Mouse (Mus musculus): ENCODE results near the gene Lrrc72.

DNA sequence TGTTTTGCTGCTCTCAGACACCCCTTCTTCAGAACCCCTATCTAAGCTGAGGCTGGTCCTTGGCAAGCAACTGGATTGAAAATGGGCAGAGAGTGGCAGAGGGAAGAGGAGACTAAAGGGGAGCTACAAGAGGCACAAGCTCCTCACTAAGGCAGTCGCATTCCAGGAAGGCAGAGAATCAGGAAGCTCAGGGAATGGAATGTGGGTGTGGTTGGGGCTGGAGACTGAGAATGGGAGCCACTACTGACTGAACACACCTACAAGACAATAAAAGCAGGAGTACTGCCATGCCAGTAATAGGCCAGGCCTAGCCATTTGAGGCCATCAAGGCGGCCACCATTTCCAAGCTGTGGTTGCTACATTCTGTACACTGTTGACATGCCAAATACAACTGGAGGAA is 21.8 kb downstream of the Lrrc72 start:
- no peak for TF ChIP-seq POLR2A (IDR thresholded peaks at IDR 0.05; ENCODE audit: low read depth, low read length)
- TF ChIP-seq PAX5 (IDR thresholded peaks at IDR 0.05; ENCODE audit: low read length) = no peak
- TF ChIP-seq TCF12 (IDR thresholded peaks at IDR 0.05; ENCODE audit: low read depth, low read length) = no peak
- no peak for TF ChIP-seq CTCF (conservative IDR thresholded peaks at IDR 0.05 in 1 of 2, IDR thresholded peaks at IDR 0.05 in 1 of 2; ENCODE audit: low read depth in 2 of 2, low read length in 2 of 2)
- TF ChIP-seq USF2 (conservative IDR thresholded peaks at IDR 0.05; ENCODE audit: low read depth, low read length) = no peak
- no peak for TF ChIP-seq RCOR1 (conservative IDR thresholded peaks at IDR 0.05; ENCODE audit: low read depth, low read length)
- TF ChIP-seq NELFE (IDR thresholded peaks at IDR 0.05; ENCODE audit: low read depth, low read length) = no peak
- TF ChIP-seq BHLHE40 (IDR thresholded peaks at IDR 0.05; ENCODE audit: low read depth, low read length) = no peak
